In genomic region chr3:135439651-135440050, GRCm38 (mm10) we compare ENCODE assay signal across 8 mouse cellular contexts. TPM values are rescaled to one million over a fixed set of nuclear protein-coding genes. Genes with fewer than 3 reads are reported as not detected.
DNase-seq lines count a peak whose midpoint lies in the region; ATAC-seq and TF ChIP-seq lines count a peak whose summit lies in the region.

No protein-coding gene starts in this region.

- no peak for TF ChIP-seq POLR2A in spleen, adult 2 months (IDR thresholded peaks at IDR 0.05; ENCODE audit: low read depth, low read length)

- H3K4me1 ChIP-seq in erythroblast, embryonic 14.5 days (ENCODE audit: control insufficient read depth): peaks cover 35% of the 10 kb centered on the region
- H3K4me1 ChIP-seq in spleen, adult 2 months (ENCODE audit: control insufficient read depth, insufficient read depth, insufficient read length): no peaks in the 10 kb centered on the region; the same call in 1 of the 2 replicates
- H3K4me1 ChIP-seq in limb, embryonic 15.5 days: peaks cover 12% of the 10 kb centered on the region
- H3K4me1 ChIP-seq in stomach, postnatal 0 days (replicated peaks; ENCODE audit: control insufficient read depth, insufficient read depth): no peaks in the 10 kb centered on the region

- DNase-seq in spleen, adult 2 months (ENCODE audit: low read depth in 1 of 2, low spot score in 2 of 2): no peak
- DNase-seq in spleen, postnatal 10 days (ENCODE audit: low spot score in 2 of 2): no peak
- no peak for DNase-seq in stomach, postnatal 0 days (ENCODE audit: low spot score)
- no peak for DNase-seq in ovary, postnatal 10 days (ENCODE audit: low spot score)
- DNase-seq in gastrocnemius, postnatal 25 days: no peak

- H3K9me3 ChIP-seq in erythroblast, embryonic 14.5 days (ENCODE audit: control insufficient read depth, low read length): no peaks in the 10 kb centered on the region
- H3K9me3 ChIP-seq in limb, embryonic 15.5 days: no peaks in the 10 kb centered on the region
- H3K9me3 ChIP-seq in stomach, postnatal 0 days (ENCODE audit: control insufficient read depth, low read length): no peaks in the 10 kb centered on the region

- no peak for TF ChIP-seq CTCF in spleen, adult 2 months (IDR thresholded peaks at IDR 0.05; ENCODE audit: extremely low read depth, insufficient read depth, insufficient read length, insufficient replicate concordance)
- no peak for TF ChIP-seq CTCF in stomach, postnatal 0 days (IDR thresholded peaks at IDR 0.05; ENCODE audit: low read depth)

- peak overlapping the region; percentile 99 for H3K27ac ChIP-seq in spleen, adult 2 months (ENCODE audit: insufficient read depth, low read length)
- peak overlapping the region; percentile 100 for H3K27ac ChIP-seq in limb, embryonic 15.5 days
- peak overlapping the region; percentile 100 for H3K27ac ChIP-seq in stomach, postnatal 0 days (replicated peaks)

- 2% methylated on average over 15 of the region's 15 CpGs for WGBS in spleen, adult 2 months
- 2% methylated on average over 15 of the region's 15 CpGs for WGBS in limb, embryonic 15.5 days
- WGBS in stomach, postnatal 0 days: 2% methylated on average over 15 of the region's 15 CpGs

- peak overlapping the region; percentile 95 for H3K9ac ChIP-seq in limb, embryonic 15.5 days
- peak overlapping the region; percentile 97 for H3K9ac ChIP-seq in stomach, postnatal 0 days (ENCODE audit: low read length)

- ATAC-seq in erythroblast, adult 5-6 weeks (replicated peaks; ENCODE audit: low FRiP score, poor library complexity, severe bottlenecking): no peak
- no peak for ATAC-seq in limb, embryonic 15.5 days (ENCODE audit: insufficient number of reproducible peaks, low FRiP score, low TSS enrichment, low read depth)
- no peak for ATAC-seq in stomach, postnatal 0 days (ENCODE audit: low FRiP score, low TSS enrichment)

- peaks cover 61% of the 10 kb centered on the region for H3K36me3 ChIP-seq in erythroblast, embryonic 14.5 days (ENCODE audit: control insufficient read depth)
- peaks cover 6% of the 10 kb centered on the region; the same call in 1 of the 2 replicates for H3K36me3 ChIP-seq in spleen, adult 2 months (ENCODE audit: control insufficient read depth, insufficient read depth, low read length)
- H3K36me3 ChIP-seq in limb, embryonic 15.5 days: 0 out of 2 replicates have a peak, but pooled peaks cover 2% of the 10 kb centered on the region
- H3K36me3 ChIP-seq in stomach, postnatal 0 days (ENCODE audit: control insufficient read depth, insufficient read depth, low read length): no peaks in the 10 kb centered on the region

- peak overlapping the region; percentile 100 for H3K4me3 ChIP-seq in erythroblast, embryonic 14.5 days (replicated peaks)
- H3K4me3 ChIP-seq in spleen, adult 2 months (ENCODE audit: extremely low read depth, insufficient read depth, insufficient read length): peak overlapping the region; percentile 99
- H3K4me3 ChIP-seq in limb, embryonic 15.5 days: peak overlapping the region; percentile 81
- H3K4me3 ChIP-seq in stomach, postnatal 0 days (ENCODE audit: low read depth, low read length): peak overlapping the region; percentile 85

- TF ChIP-seq EP300 in stomach, postnatal 0 days (optimal IDR thresholded peaks at IDR 0.05): no peak

- H3K27me3 ChIP-seq in erythroblast, embryonic 14.5 days (ENCODE audit: control insufficient read depth): no peaks in the 10 kb centered on the region
- H3K27me3 ChIP-seq in spleen, adult 2 months (ENCODE audit: control insufficient read depth, insufficient read depth, low read length): no peaks in the 10 kb centered on the region
- H3K27me3 ChIP-seq in limb, embryonic 15.5 days: no peaks in the 10 kb centered on the region
- no peaks in the 10 kb centered on the region for H3K27me3 ChIP-seq in stomach, postnatal 0 days (ENCODE audit: control insufficient read depth, insufficient read depth, low read length)

- H3K4me2 ChIP-seq in limb, embryonic 15.5 days: peak overlapping the region; percentile 60
- peak overlapping the region; percentile 61 for H3K4me2 ChIP-seq in stomach, postnatal 0 days (replicated peaks; ENCODE audit: low read depth)

RNA-seq across cellular contexts. Expression of gene Ube2d3, which starts 1.7 kb away (rescaled TPM):
- 24.9 and 31.3 TPM in 2 replicates for polyA plus RNA-seq in erythroblast, embryonic 14.5 days (2012)
- total RNA-seq in erythroblast, adult 5-6 weeks (2015; ENCODE audit: low replicate concordance): 298 and 352 TPM in 2 replicates
- total RNA-seq in erythroblast, adult 5-6 weeks (2017; ENCODE audit: low replicate concordance): 160 and 276 TPM in 2 replicates
- polyA plus RNA-seq in spleen, adult 2 months (2012; rRNA removed): 174 and 242 TPM in 2 replicates
- polyA plus RNA-seq in limb, embryonic 15.5 days (2015; fragmentation: Nextera tagmentation; extraction: Ambion mirVana): 467 and 488 TPM in 2 replicates
- 420 and 430 TPM in 2 replicates for polyA plus RNA-seq in stomach, postnatal 0 days (2015; fragmentation: Nextera tagmentation; extraction: Ambion mirVana)
- total RNA-seq in gastrocnemius, postnatal 25 days (2021): 100 to 1,000 TPM; 281 to 301 TPM

RNA-seq across cellular contexts. Expression of gene Cisd2, which starts 15.9 kb away (rescaled TPM):
- 3.5 TPM in 2 replicates for polyA plus RNA-seq in erythroblast, embryonic 14.5 days (2012)
- total RNA-seq in erythroblast, adult 5-6 weeks (2015; ENCODE audit: low replicate concordance): 20.1 and 21.1 TPM in 2 replicates
- 9.6 and 13.4 TPM in 2 replicates for total RNA-seq in erythroblast, adult 5-6 weeks (2017; ENCODE audit: low replicate concordance)
- polyA plus RNA-seq in spleen, adult 2 months (2012; rRNA removed): 19.1 and 20.1 TPM in 2 replicates
- polyA plus RNA-seq in limb, embryonic 15.5 days (2015; fragmentation: Nextera tagmentation; extraction: Ambion mirVana): 49.4 and 51.0 TPM in 2 replicates
- polyA plus RNA-seq in stomach, postnatal 0 days (2015; fragmentation: Nextera tagmentation; extraction: Ambion mirVana): 34.2 and 35.5 TPM in 2 replicates
- total RNA-seq in gastrocnemius, postnatal 25 days (2021): 10 to 100 TPM; 27.9 to 29.2 TPM

RNA-seq across cellular contexts. Expression of gene Manba, which starts 45.8 kb away (rescaled TPM):
- 0.03 TPM in 1 of 2 replicates, not detected in the other for polyA plus RNA-seq in erythroblast, embryonic 14.5 days (2012)
- total RNA-seq in erythroblast, adult 5-6 weeks (2015; ENCODE audit: low replicate concordance): 3.1 and 4.6 TPM in 2 replicates
- total RNA-seq in erythroblast, adult 5-6 weeks (2017; ENCODE audit: low replicate concordance): 7.2 and 8.9 TPM in 2 replicates
- 4.4 and 5.1 TPM in 2 replicates for polyA plus RNA-seq in spleen, adult 2 months (2012; rRNA removed)
- polyA plus RNA-seq in limb, embryonic 15.5 days (2015; fragmentation: Nextera tagmentation; extraction: Ambion mirVana): 7.4 and 9.5 TPM in 2 replicates
- 11.8 and 12.8 TPM in 2 replicates for polyA plus RNA-seq in stomach, postnatal 0 days (2015; fragmentation: Nextera tagmentation; extraction: Ambion mirVana)
- total RNA-seq in gastrocnemius, postnatal 25 days (2021): 1 to 10 TPM; 4.1 to 4.7 TPM
